Mouse (Mus musculus): ENCODE measurements around the gene Cul4a. TPM values are rescaled to one million over a fixed set of nuclear protein-coding genes. Genes with fewer than 3 reads are reported as not detected.
A peak's percentile ranks its signal among the peaks of the same experiment; 100 is the strongest.

Gene Cul4a
- polyA plus RNA-seq, 1 experiment from 2014 or later = 100 TPM

DNA sequence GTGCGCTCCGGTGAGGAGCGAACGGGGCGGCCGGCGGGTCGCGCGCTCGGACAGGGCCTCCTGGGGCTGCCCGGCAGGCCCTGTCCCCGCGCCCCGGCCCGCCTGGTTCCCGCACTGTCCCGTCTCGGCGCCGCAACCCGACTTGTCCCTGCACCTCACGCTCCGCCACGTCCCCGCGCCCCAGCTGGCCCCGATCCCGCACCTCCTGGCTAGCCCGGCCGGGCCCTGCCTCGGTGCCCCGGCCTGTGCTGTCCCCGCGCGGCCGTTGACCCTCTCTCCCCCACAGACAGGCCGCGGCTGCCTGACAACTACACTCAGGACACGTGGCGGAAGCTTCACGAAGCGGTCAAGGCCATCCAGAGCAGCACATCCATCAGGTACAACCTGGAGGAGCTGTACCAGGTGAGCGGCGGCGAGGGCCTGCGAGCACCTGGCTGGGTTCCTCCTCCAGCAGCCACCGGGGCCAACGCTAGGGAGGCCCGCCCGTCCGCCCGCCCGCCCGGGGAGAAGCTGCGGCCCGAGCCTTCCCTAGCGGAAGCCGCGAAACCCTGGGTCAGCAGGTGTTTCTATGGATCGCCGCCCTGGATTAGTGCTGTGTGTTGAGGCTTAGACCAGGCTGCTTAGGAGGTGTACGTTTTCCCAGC, 609 bp downstream of the Cul4a start:
- peak overlapping the region; percentile 98 for H3K4me3 ChIP-seq (ENCODE audit: low read length)
- peak overlapping the region; percentile 88 for H3K4me2 ChIP-seq (ENCODE audit: low read depth, low read length)
- H3K9me3 ChIP-seq (replicated peaks; ENCODE audit: control insufficient read depth, low read length) = no peaks in the 10 kb centered on the region
- peaks cover 6% of the 10 kb centered on the region; the same call in 1 of the 2 replicates for H3K36me3 ChIP-seq (ENCODE audit: control insufficient read depth, insufficient read depth)
- peak overlapping the region; percentile 95 for H3K9ac ChIP-seq (ENCODE audit: low read length)
- peaks cover 40% of the 10 kb centered on the region for H3K4me1 ChIP-seq (ENCODE audit: control insufficient read depth, insufficient read depth, low read length)
- H3K27ac ChIP-seq (ENCODE audit: low read length) = peak overlapping the region; percentile 88
- no peaks in the 10 kb centered on the region for H3K27me3 ChIP-seq (ENCODE audit: control insufficient read depth, insufficient read depth, low read length)
- ATAC-seq (replicated peaks; ENCODE audit: extremely low read depth, insufficient read depth, low FRiP score) = peak; percentile 30
- WGBS = under 1% methylated on average over 63 of the region's 63 CpGs

DNA sequence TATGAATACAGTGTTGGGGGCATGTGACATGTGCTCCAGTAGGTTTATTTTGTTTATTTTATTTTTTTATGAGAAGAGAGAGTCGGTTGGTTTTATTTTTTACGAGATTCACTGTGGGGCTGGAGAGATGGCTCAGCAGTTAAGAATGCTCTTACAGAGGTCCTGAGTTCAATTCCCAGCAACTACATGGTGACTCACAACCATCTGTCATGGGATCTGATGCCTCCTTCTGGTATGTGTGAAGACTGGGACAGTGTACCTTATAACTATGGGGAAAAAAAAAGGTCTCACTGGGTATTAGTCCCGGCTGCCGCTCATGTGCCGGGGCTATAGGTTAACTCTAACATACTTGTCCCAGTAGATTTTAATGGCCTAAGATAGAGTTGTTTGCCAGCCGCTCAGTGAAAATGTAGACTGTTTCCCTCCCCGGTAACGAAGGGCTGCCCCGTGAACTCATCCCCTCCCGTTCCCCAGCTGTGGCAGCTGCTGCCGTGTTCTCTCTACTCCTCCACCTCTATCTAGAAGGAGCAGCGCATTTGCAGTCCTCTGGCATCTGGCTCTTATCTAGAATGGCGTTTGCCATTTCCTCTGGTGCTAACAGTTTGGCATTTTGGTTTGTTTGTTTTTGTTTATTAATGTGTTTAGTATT, 2.7 kb downstream of the Cul4a start:
- Histone ChIP-seq H3K9ac (ENCODE audit: low read length) (no peak overlapping the region), H3K27me3 (ENCODE audit: control insufficient read depth, insufficient read depth, low read length) (no peaks in the 10 kb centered on the region), H3K4me2 (ENCODE audit: low read depth, low read length) (no peak overlapping the region), H3K27ac (ENCODE audit: low read length) (peak overlapping the region; percentile 11), H3K36me3 (ENCODE audit: control insufficient read depth, insufficient read depth) (0 out of 2 replicates have a peak, but pooled peaks cover 2% of the 10 kb centered on the region), H3K4me3 (ENCODE audit: low read length) (no peak overlapping the region), H3K4me1 (ENCODE audit: control insufficient read depth, insufficient read depth, low read length) (peaks cover 44% of the 10 kb centered on the region), H3K9me3 (replicated peaks; ENCODE audit: control insufficient read depth, low read length) (no peaks in the 10 kb centered on the region)
- WGBS = 62% methylated on average over 13 of the region's 13 CpGs
- no peak for ATAC-seq (replicated peaks; ENCODE audit: extremely low read depth, insufficient read depth, low FRiP score)

DNA sequence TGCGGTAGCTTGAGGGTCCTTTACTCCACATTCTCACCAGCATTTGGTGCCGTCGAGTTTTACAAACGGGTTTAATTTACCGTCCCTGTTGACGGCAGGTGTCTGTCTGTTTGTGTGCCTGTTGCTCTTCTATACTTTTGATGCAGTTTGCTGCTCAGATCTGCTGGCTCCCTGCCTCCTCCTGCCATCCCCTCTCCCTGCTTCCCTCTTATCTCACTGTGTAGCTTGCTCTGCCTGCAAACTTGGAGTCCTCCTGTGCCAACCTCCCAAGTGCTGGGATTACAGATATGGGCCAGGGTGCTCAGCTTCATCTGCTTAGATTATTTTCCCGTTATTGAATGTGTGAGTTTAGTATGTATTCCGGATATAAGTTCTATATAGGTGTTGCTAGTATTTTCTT, 3.5 kb downstream of the Cul4a start:
- 73% methylated on average over 8 of the region's 8 CpGs for WGBS
- H3K9ac ChIP-seq (ENCODE audit: low read length) = no peak overlapping the region
- H3K36me3 ChIP-seq (ENCODE audit: control insufficient read depth, insufficient read depth) = 0 out of 2 replicates have a peak, but pooled peaks cover 7% of the 10 kb centered on the region
- no peak overlapping the region for H3K4me2 ChIP-seq (ENCODE audit: low read depth, low read length)
- H3K27me3 ChIP-seq (ENCODE audit: control insufficient read depth, insufficient read depth, low read length) = no peaks in the 10 kb centered on the region
- no peaks in the 10 kb centered on the region for H3K9me3 ChIP-seq (replicated peaks; ENCODE audit: control insufficient read depth, low read length)
- peaks cover 38% of the 10 kb centered on the region for H3K4me1 ChIP-seq (ENCODE audit: control insufficient read depth, insufficient read depth, low read length)
- no peak overlapping the region for H3K4me3 ChIP-seq (ENCODE audit: low read length)
- H3K27ac ChIP-seq (ENCODE audit: low read length) = 0 out of 2 replicates have a peak overlapping the region, but pooled peaks have one; percentile 33
- no peak for ATAC-seq (replicated peaks; ENCODE audit: extremely low read depth, insufficient read depth, low FRiP score)

DNA sequence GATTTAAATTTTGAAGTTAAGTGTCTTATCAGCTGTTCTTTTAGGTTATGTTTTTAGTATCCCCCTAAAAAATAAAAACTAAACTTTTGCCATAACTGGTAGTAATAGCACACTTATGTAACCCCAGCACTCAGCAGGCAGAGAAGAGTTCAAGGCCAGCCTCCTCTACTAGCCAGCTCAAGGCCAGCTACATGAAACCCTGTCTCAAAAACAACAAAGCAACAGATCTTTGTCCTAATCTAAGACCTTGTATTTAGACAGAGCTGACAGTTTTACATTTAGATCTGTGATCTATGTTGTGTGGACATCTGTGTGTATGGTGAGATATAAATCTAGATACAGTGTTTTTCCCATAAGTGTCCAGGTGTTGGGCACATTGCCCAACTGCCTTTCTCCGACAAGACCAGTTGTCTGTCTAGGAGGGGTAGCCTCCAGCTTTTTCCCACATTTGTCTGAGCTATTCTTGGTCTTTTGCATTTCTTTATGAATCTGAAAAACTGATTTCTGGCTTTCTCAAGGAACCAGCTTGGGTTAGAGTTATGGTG, 4.1 kb downstream of the Cul4a start:
- H3K27me3 ChIP-seq (ENCODE audit: control insufficient read depth, insufficient read depth, low read length) = no peaks in the 10 kb centered on the region
- WGBS = 43% methylated on average over 1 of the region's 1 CpGs
- H3K4me1 ChIP-seq (ENCODE audit: control insufficient read depth, insufficient read depth, low read length) = peaks cover 35% of the 10 kb centered on the region
- no peak for ATAC-seq (replicated peaks; ENCODE audit: extremely low read depth, insufficient read depth, low FRiP score)
- no peaks in the 10 kb centered on the region for H3K9me3 ChIP-seq (replicated peaks; ENCODE audit: control insufficient read depth, low read length)
- H3K4me2 ChIP-seq (ENCODE audit: low read depth, low read length) = no peak overlapping the region
- no peak overlapping the region for H3K4me3 ChIP-seq (ENCODE audit: low read length)
- 0 out of 2 replicates have a peak, but pooled peaks cover 8% of the 10 kb centered on the region for H3K36me3 ChIP-seq (ENCODE audit: control insufficient read depth, insufficient read depth)
- no peak overlapping the region for H3K27ac ChIP-seq (ENCODE audit: low read length)
- no peak overlapping the region for H3K9ac ChIP-seq (ENCODE audit: low read length)

DNA sequence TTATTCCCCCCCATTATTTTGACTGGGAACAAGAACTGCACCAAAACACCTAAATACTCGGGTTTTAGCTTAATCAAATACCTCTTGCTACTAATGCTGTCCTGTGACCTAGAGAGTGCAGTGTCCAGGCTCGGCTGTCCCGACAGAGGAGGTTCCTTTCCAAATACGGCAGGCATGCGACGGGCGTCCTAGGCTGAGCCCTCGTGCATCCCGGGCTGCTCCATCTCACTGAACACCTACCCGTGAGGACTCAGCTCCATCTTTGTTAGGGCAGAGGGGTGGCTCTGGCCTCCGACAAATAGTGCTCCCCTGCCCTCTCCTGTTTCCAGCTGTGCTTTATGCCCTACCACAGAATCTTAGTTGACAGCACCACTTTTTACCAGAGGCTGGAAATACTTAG, 6.5 kb downstream of the Cul4a start:
- no peak overlapping the region for H3K4me2 ChIP-seq (ENCODE audit: low read depth, low read length)

DNA sequence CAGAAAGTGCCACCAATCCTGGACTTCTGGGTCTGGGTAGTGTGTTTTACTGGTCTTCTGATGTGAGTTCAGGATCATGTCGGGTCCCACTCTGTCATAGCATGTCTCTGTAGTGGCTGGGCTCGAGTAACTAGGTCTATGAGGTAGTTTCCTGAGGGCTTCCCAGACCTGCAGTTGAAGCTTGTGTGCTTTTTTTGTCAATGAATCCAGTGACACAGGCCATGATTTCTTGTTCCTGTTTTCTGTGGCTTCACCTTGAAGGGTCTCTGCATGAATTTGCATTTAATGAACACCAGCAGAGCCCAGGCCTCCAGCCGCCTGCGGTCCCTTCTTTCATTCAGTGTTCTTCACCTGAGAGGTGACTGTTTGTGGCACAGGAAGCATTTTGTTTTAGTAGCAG, 7.8 kb downstream of the Cul4a start:
- H3K27ac ChIP-seq (ENCODE audit: low read length) = no peak overlapping the region
- H3K4me2 ChIP-seq (ENCODE audit: low read depth, low read length) = no peak overlapping the region
- no peak overlapping the region for H3K9ac ChIP-seq (ENCODE audit: low read length)
- no peak for ATAC-seq (replicated peaks; ENCODE audit: extremely low read depth, insufficient read depth, low FRiP score)
- 0 out of 2 replicates have a peak, but pooled peaks cover 11% of the 10 kb centered on the region for H3K36me3 ChIP-seq (ENCODE audit: control insufficient read depth, insufficient read depth)
- H3K27me3 ChIP-seq (ENCODE audit: control insufficient read depth, insufficient read depth, low read length) = no peaks in the 10 kb centered on the region
- H3K4me1 ChIP-seq (ENCODE audit: control insufficient read depth, insufficient read depth, low read length) = peaks cover 18% of the 10 kb centered on the region
- H3K4me3 ChIP-seq (ENCODE audit: low read length) = no peak overlapping the region
- H3K9me3 ChIP-seq (replicated peaks; ENCODE audit: control insufficient read depth, low read length) = no peaks in the 10 kb centered on the region
- 86% methylated on average over 4 of the region's 4 CpGs for WGBS

More for the DNA sequence above, 6.5 kb downstream of the Cul4a start:
- H3K4me1 ChIP-seq (ENCODE audit: control insufficient read depth, insufficient read depth, low read length) = peaks cover 29% of the 10 kb centered on the region
- 64% methylated on average over 11 of the region's 11 CpGs for WGBS
- no peak overlapping the region for H3K9ac ChIP-seq (ENCODE audit: low read length)
- H3K4me3 ChIP-seq (ENCODE audit: low read length) = no peak overlapping the region
- 0 out of 2 replicates have a peak, but pooled peaks cover 10% of the 10 kb centered on the region for H3K36me3 ChIP-seq (ENCODE audit: control insufficient read depth, insufficient read depth)
- H3K9me3 ChIP-seq (replicated peaks; ENCODE audit: control insufficient read depth, low read length) = no peaks in the 10 kb centered on the region
- no peak overlapping the region for H3K27ac ChIP-seq (ENCODE audit: low read length)
- ATAC-seq (replicated peaks; ENCODE audit: extremely low read depth, insufficient read depth, low FRiP score) = no peak
- no peaks in the 10 kb centered on the region for H3K27me3 ChIP-seq (ENCODE audit: control insufficient read depth, insufficient read depth, low read length)

DNA sequence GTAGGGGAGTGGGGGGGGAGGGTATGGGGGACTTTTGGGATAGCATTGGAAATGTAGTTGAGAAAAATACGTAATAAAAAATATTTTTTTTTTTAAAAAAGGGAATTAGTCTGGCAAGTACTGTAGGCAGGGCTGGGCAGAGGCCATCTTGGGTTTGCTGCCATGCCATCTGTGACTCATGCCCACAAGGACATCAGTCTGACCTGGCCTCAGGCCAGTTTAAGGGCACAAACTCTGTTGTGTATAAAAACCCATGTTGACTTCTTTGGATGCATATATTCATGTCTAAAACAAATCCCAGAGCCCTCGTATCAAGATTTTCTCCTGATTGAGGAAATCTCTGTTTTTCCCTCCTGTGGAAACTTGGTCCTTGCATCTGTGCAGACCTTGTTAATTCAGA, 11.7 kb downstream of the Cul4a start:
- WGBS = 95% methylated on average over 2 of the region's 2 CpGs
- H3K9me3 ChIP-seq (replicated peaks; ENCODE audit: control insufficient read depth, low read length) = no peaks in the 10 kb centered on the region
- no peak overlapping the region for H3K4me3 ChIP-seq (ENCODE audit: low read length)
- no peak overlapping the region for H3K9ac ChIP-seq (ENCODE audit: low read length)
- H3K27ac ChIP-seq (ENCODE audit: low read length) = no peak overlapping the region
- ATAC-seq (replicated peaks; ENCODE audit: extremely low read depth, insufficient read depth, low FRiP score) = no peak
- peaks cover 12% of the 10 kb centered on the region for H3K4me1 ChIP-seq (ENCODE audit: control insufficient read depth, insufficient read depth, low read length)
- no peaks in the 10 kb centered on the region for H3K27me3 ChIP-seq (ENCODE audit: control insufficient read depth, insufficient read depth, low read length)
- H3K4me2 ChIP-seq (ENCODE audit: low read depth, low read length) = no peak overlapping the region
- H3K36me3 ChIP-seq (ENCODE audit: control insufficient read depth, insufficient read depth) = peaks cover 17% of the 10 kb centered on the region

DNA sequence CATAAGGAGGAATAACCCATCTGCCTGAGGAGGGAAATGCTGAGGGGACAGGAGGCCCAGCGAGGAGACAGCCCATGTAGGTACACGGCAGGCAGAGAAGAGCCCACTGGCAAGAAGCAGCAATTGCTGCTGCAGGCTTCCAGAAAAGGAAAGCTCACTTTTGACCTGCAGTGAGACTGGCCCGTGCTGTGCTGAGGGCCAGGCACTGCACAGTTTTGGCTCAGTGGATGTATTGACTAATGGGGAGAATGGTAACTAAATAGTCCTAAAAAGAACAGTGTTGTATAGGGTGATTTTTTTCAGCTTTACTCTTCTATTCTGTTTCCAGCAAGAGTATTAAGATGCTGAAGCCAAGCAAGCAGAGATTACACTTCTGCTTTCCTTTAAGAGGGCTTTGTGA, 13.1 kb downstream of the Cul4a start:
- no peak overlapping the region for H3K4me3 ChIP-seq (ENCODE audit: low read length)
- peaks cover 26% of the 10 kb centered on the region for H3K4me1 ChIP-seq (ENCODE audit: control insufficient read depth, insufficient read depth, low read length)
- no peaks in the 10 kb centered on the region for H3K9me3 ChIP-seq (replicated peaks; ENCODE audit: control insufficient read depth, low read length)
- no peak for ATAC-seq (replicated peaks; ENCODE audit: extremely low read depth, insufficient read depth, low FRiP score)
- no peaks in the 10 kb centered on the region for H3K27me3 ChIP-seq (ENCODE audit: control insufficient read depth, insufficient read depth, low read length)
- 75% methylated on average over 3 of the region's 3 CpGs for WGBS
- H3K4me2 ChIP-seq (ENCODE audit: low read depth, low read length) = no peak overlapping the region
- peaks cover 19% of the 10 kb centered on the region for H3K36me3 ChIP-seq (ENCODE audit: control insufficient read depth, insufficient read depth)
- H3K27ac ChIP-seq (ENCODE audit: low read length) = no peak overlapping the region
- no peak overlapping the region for H3K9ac ChIP-seq (ENCODE audit: low read length)
